Mouse (Mus musculus): ENCODE data around the gene Cdon. TPM values are rescaled to one million over a fixed set of nuclear protein-coding genes. Genes with fewer than 3 reads are reported as not detected.
A peak's percentile ranks its signal among the peaks of the same experiment; 100 is the strongest.

The Cdon gene
- total and polyA plus RNA-seq, 3 experiments = 1.8 to 2.9 (median 2.3) TPM

GRCm38 (mm10) chr9:35483949-35484348 is 63.0 kb downstream of the Cdon start (continued):
- no peak; the same call in none of the 2 replicates for TF ChIP-seq JUND (conservative IDR thresholded peaks at IDR 0.05; ENCODE audit: low read depth, low read length)
- peak; percentile 69 for TF ChIP-seq MEF2A (IDR thresholded peaks at IDR 0.05; ENCODE audit: borderline replicate concordance, low read depth, low read length)
- TF ChIP-seq SIN3A (IDR thresholded peaks at IDR 0.05; ENCODE audit: low read length) = peak; percentile 31; the same call in 1 of the 2 replicates
- TF ChIP-seq ZNF384 (IDR thresholded peaks at IDR 0.05; ENCODE audit: low read depth, low read length) = no peak
- no peak; the same call in 1 of the 2 replicates for TF ChIP-seq MAFK (IDR thresholded peaks at IDR 0.05; ENCODE audit: insufficient replicate concordance, low read length)
- peak; percentile 7; the same call in 1 of the 2 replicates for TF ChIP-seq SMC3 (IDR thresholded peaks at IDR 0.05; ENCODE audit: low read depth, low read length)
- no peak for TF ChIP-seq NELFE (IDR thresholded peaks at IDR 0.05; ENCODE audit: low read depth, low read length)
- 0 out of 2 replicates have a peak, but pooled peaks have one; percentile 37 for TF ChIP-seq RCOR1 (conservative IDR thresholded peaks at IDR 0.05; ENCODE audit: low read depth, low read length)
- no peak for TF ChIP-seq GABPA (IDR thresholded peaks at IDR 0.05; ENCODE audit: insufficient replicate concordance, low read depth, low read length)
- no peak for TF ChIP-seq E2F4 (IDR thresholded peaks at IDR 0.05; ENCODE audit: insufficient replicate concordance, low read depth, low read length)
- 0 out of 2 replicates have a peak, but pooled peaks have one; percentile 34 for TF ChIP-seq KAT2A (IDR thresholded peaks at IDR 0.05; ENCODE audit: insufficient replicate concordance, low read length)
- TF ChIP-seq ELF1 (IDR thresholded peaks at IDR 0.05; ENCODE audit: low read depth, low read length) = 0 out of 2 replicates have a peak, but pooled peaks have one; percentile 10
- no peak for TF ChIP-seq ZC3H11A (IDR thresholded peaks at IDR 0.05; ENCODE audit: low read depth, low read length)
- no peak; the same call in 1 of the 2 replicates for TF ChIP-seq HCFC1 (IDR thresholded peaks at IDR 0.05; ENCODE audit: low read depth, low read length)
- TF ChIP-seq TCF12 (IDR thresholded peaks at IDR 0.05; ENCODE audit: low read depth, low read length) = peak; percentile 65; the same call in 1 of the 2 replicates
- TF ChIP-seq USF2 (conservative IDR thresholded peaks at IDR 0.05; ENCODE audit: low read depth, low read length) = no peak
- TF ChIP-seq ETS1 (conservative IDR thresholded peaks at IDR 0.05; ENCODE audit: low read depth, low read length) = peak; percentile 83
- no peak for TF ChIP-seq PAX5 (IDR thresholded peaks at IDR 0.05; ENCODE audit: low read length)
- TF ChIP-seq NRF1 (IDR thresholded peaks at IDR 0.05; ENCODE audit: low read depth, low read length) = no peak

- Histone ChIP-seq H3K79me2 (replicated peaks; ENCODE audit: control insufficient read depth, extremely low read depth, insufficient read depth, poor library complexity, severe bottlenecking) (no peaks in the 10 kb centered on the region), H3K27ac (ENCODE audit: insufficient read depth, low read depth) (no peak overlapping the region), H3K4me2 (ENCODE audit: insufficient read depth, low read depth, poor library complexity, severe bottlenecking) (no peak overlapping the region), H3K4me1 (ENCODE audit: control insufficient read depth in 1 of 2, insufficient read depth in 2 of 2) (peaks cover 12 to 59% of the 10 kb centered on the region in 2 experiments), H3K9me3 (replicated peaks; ENCODE audit: low read length) (no peaks in the 10 kb centered on the region), H3K4me3 (replicated peaks in 1 of 3; ENCODE audit: low read depth in 2 of 3, low read length in 2 of 3, poor library complexity in 1 of 3) (no peak overlapping the region), H3K27me3 (replicated peaks) (no peaks in the 10 kb centered on the region), H3K36me3 (replicated peaks in 1 of 2; ENCODE audit: control insufficient read depth in 1 of 2, insufficient read depth in 1 of 2, low read length in 1 of 2) (peaks cover 0 to 17% of the 10 kb centered on the region in 2 experiments), H3K9ac (ENCODE audit: insufficient read depth, low read depth) (no peak overlapping the region)
- no peak for DNase-seq (ENCODE audit: extremely low read depth)
- TF ChIP-seq MEF2A (IDR thresholded peaks at IDR 0.05; ENCODE audit: borderline replicate concordance, low read depth, low read length) (no peak), JUND (conservative IDR thresholded peaks at IDR 0.05; ENCODE audit: low read depth, low read length) (no peak), E2F4 (IDR thresholded peaks at IDR 0.05; ENCODE audit: insufficient replicate concordance, low read depth, low read length) (no peak), SIN3A (IDR thresholded peaks at IDR 0.05; ENCODE audit: low read length) (no peak), MYC (IDR thresholded peaks at IDR 0.05; ENCODE audit: low read depth, low read length) (no peak), SMC3 (IDR thresholded peaks at IDR 0.05; ENCODE audit: low read depth, low read length) (no peak), EP300 (IDR thresholded peaks at IDR 0.05; ENCODE audit: low read length) (no peak), ZMIZ1 (IDR thresholded peaks at IDR 0.05; ENCODE audit: low read depth, low read length) (no peak), JUN (IDR thresholded peaks at IDR 0.05; ENCODE audit: insufficient read depth, low read depth, low read length) (no peak), CHD2 (IDR thresholded peaks at IDR 0.05; ENCODE audit: low read length) (no peak), ZKSCAN1 (IDR thresholded peaks at IDR 0.05; ENCODE audit: borderline replicate concordance, low read depth, low read length) (no peak), ELF1 (IDR thresholded peaks at IDR 0.05; ENCODE audit: low read depth, low read length) (no peak), KAT2A (IDR thresholded peaks at IDR 0.05; ENCODE audit: insufficient replicate concordance, low read length) (no peak), HCFC1 (IDR thresholded peaks at IDR 0.05; ENCODE audit: low read depth, low read length) (no peak), CHD1 (IDR thresholded peaks at IDR 0.05; ENCODE audit: low read depth, low read length) (no peak), NELFE (IDR thresholded peaks at IDR 0.05; ENCODE audit: low read depth, low read length) (no peak)
- dilution Hi-C loops (cut with MboI; ENCODE audit: extremely low pct_ligation_motif_present, extremely low pct_unique_long_range_greater_than_20kb, low sequenced_read_pairs) = no loop called here
- in situ Hi-C loops (cut with MboI; ENCODE audit: low pct_ligation_motif_present, low pct_unique_long_range_greater_than_20kb, low sequenced_read_pairs) = no loop called here
These were observed 65.7 kb downstream of the Cdon start for GRCm38 (mm10) chr9:35486616-35487015.

Data from CH12.LX (cell line).